Mouse (Mus musculus): ENCODE measurements around the gene Eml1.

- TF ChIP-seq POLR2A (IDR thresholded peaks at IDR 0.05; ENCODE audit: low read depth, low read length) (no peak), CTCF (IDR thresholded peaks at IDR 0.05; ENCODE audit: borderline replicate concordance, insufficient read depth, low read length) (no peak)
Observed at GRCm38 (mm10) chr12:108367909-108368308, 2.8 kb upstream of the Eml1 start.

All from embryonic fibroblast, embryonic 13.5 days (primary cell).